Mouse (Mus musculus): Measurements from ENCODE around the gene Ttc36. TPM values are rescaled to one million over a fixed set of nuclear protein-coding genes. Genes with fewer than 3 reads are reported as not detected.

Ttc36 gene
- polyA plus RNA-seq, 1 experiment from 2014 or later = not detected

- DNase-seq (ENCODE audit: low spot score) (no peak), ATAC-seq (ENCODE audit: low FRiP score) (no peak)
- no peaks in the 10 kb centered on the region for H3K4me1 ChIP-seq (replicated peaks; ENCODE audit: control insufficient read depth, insufficient read depth, low read length)
- H3K4me2 ChIP-seq (replicated peaks) = no peak overlapping the region
- no peak overlapping the region for H3K9ac ChIP-seq
- no peak overlapping the region for H3K4me3 ChIP-seq (replicated peaks; ENCODE audit: low read length)
- no peaks in the 10 kb centered on the region for H3K27me3 ChIP-seq (ENCODE audit: control insufficient read depth, insufficient read depth, low read length)
- 93% methylated on average over 5 of the region's 5 CpGs for WGBS
- peaks cover 100% of the 10 kb centered on the region for H3K36me3 ChIP-seq (replicated peaks; ENCODE audit: control insufficient read depth, insufficient read depth)
- H3K27ac ChIP-seq = no peak overlapping the region
- H3K9me3 ChIP-seq (ENCODE audit: control insufficient read depth, low read length) = no peaks in the 10 kb centered on the region
Measured at GRCm38 (mm10) chr9:44817522-44817921, 14.7 kb upstream of the Ttc36 start.

- no peak overlapping the region for H3K27ac ChIP-seq
- H3K9ac ChIP-seq = no peak overlapping the region
- H3K36me3 ChIP-seq (replicated peaks; ENCODE audit: control insufficient read depth, insufficient read depth) = peaks cover 100% of the 10 kb centered on the region
- no peaks in the 10 kb centered on the region for H3K27me3 ChIP-seq (ENCODE audit: control insufficient read depth, insufficient read depth, low read length)
- H3K4me1 ChIP-seq (replicated peaks; ENCODE audit: control insufficient read depth, insufficient read depth, low read length) = no peaks in the 10 kb centered on the region
- 93% methylated on average over 8 of the region's 8 CpGs for WGBS
- H3K4me3 ChIP-seq (replicated peaks; ENCODE audit: low read length) = no peak overlapping the region
- no peak for ATAC-seq (ENCODE audit: low FRiP score)
- no peaks in the 10 kb centered on the region for H3K9me3 ChIP-seq (ENCODE audit: control insufficient read depth, low read length)
- DNase-seq (ENCODE audit: low spot score) = no peak
- H3K4me2 ChIP-seq (replicated peaks) = no peak overlapping the region
Measured at GRCm38 (mm10) chr9:44814179-44814578, 11.3 kb upstream of the Ttc36 start.

GRCm38 (mm10) chr9:44810316-44810715 lies 7.4 kb upstream of the Ttc36 start:
- H3K36me3 ChIP-seq (replicated peaks; ENCODE audit: control insufficient read depth, insufficient read depth) = peaks cover 100% of the 10 kb centered on the region
- H3K9ac ChIP-seq = no peak overlapping the region
- DNase-seq (ENCODE audit: low spot score) (no peak), ATAC-seq (ENCODE audit: low FRiP score) (no peak)
- no peaks in the 10 kb centered on the region for H3K27me3 ChIP-seq (ENCODE audit: control insufficient read depth, insufficient read depth, low read length)
- H3K4me1 ChIP-seq (replicated peaks; ENCODE audit: control insufficient read depth, insufficient read depth, low read length) = no peaks in the 10 kb centered on the region
- no peak overlapping the region for H3K4me3 ChIP-seq (replicated peaks; ENCODE audit: low read length)
- 91% methylated on average over 10 of the region's 10 CpGs for WGBS
- no peak overlapping the region for H3K4me2 ChIP-seq (replicated peaks)
- H3K9me3 ChIP-seq (ENCODE audit: control insufficient read depth, low read length) = no peaks in the 10 kb centered on the region
- no peak overlapping the region for H3K27ac ChIP-seq

- Histone ChIP-seq H3K27ac (no peak overlapping the region), H3K27me3 (ENCODE audit: control insufficient read depth, insufficient read depth, low read length) (no peaks in the 10 kb centered on the region), H3K4me2 (replicated peaks) (no peak overlapping the region), H3K4me1 (replicated peaks; ENCODE audit: control insufficient read depth, insufficient read depth, low read length) (no peaks in the 10 kb centered on the region), H3K9me3 (ENCODE audit: control insufficient read depth, low read length) (no peaks in the 10 kb centered on the region), H3K4me3 (replicated peaks; ENCODE audit: low read length) (no peak overlapping the region), H3K9ac (no peak overlapping the region), H3K36me3 (replicated peaks; ENCODE audit: control insufficient read depth, insufficient read depth) (peaks cover 84% of the 10 kb centered on the region)
- no peak for ATAC-seq (ENCODE audit: low FRiP score)
- no peak for DNase-seq (ENCODE audit: low spot score)
- 91% methylated on average over 10 of the region's 10 CpGs for WGBS
Measured at GRCm38 (mm10) chr9:44807778-44808177, 4.9 kb upstream of the Ttc36 start.

GRCm38 (mm10) chr9:44807141-44807540 lies 4.3 kb upstream of the Ttc36 start:
- Histone ChIP-seq H3K4me1 (replicated peaks; ENCODE audit: control insufficient read depth, insufficient read depth, low read length) (no peaks in the 10 kb centered on the region), H3K4me3 (replicated peaks; ENCODE audit: low read length) (no peak overlapping the region), H3K27me3 (ENCODE audit: control insufficient read depth, insufficient read depth, low read length) (no peaks in the 10 kb centered on the region), H3K9me3 (ENCODE audit: control insufficient read depth, low read length) (no peaks in the 10 kb centered on the region), H3K36me3 (replicated peaks; ENCODE audit: control insufficient read depth, insufficient read depth) (peaks cover 77% of the 10 kb centered on the region), H3K4me2 (replicated peaks) (no peak overlapping the region), H3K9ac (no peak overlapping the region), H3K27ac (no peak overlapping the region)
- no peak for DNase-seq (ENCODE audit: low spot score)
- WGBS = 77% methylated on average over 5 of the region's 5 CpGs
- ATAC-seq (ENCODE audit: low FRiP score) = no peak

GRCm38 (mm10) chr9:44805536-44805935 lies 2.7 kb upstream of the Ttc36 start:
- Histone ChIP-seq H3K4me3 (replicated peaks; ENCODE audit: low read length) (no peak overlapping the region), H3K27me3 (ENCODE audit: control insufficient read depth, insufficient read depth, low read length) (no peaks in the 10 kb centered on the region)

GRCm38 (mm10) chr9:44804678-44805077 lies 1.8 kb upstream of the Ttc36 start:
- H3K36me3 ChIP-seq (replicated peaks; ENCODE audit: control insufficient read depth, insufficient read depth) = peaks cover 53% of the 10 kb centered on the region

More at GRCm38 (mm10) chr9:44805536-44805935, 2.7 kb upstream of the Ttc36 start:
- H3K9ac ChIP-seq = no peak overlapping the region
- peaks cover 61% of the 10 kb centered on the region for H3K36me3 ChIP-seq (replicated peaks; ENCODE audit: control insufficient read depth, insufficient read depth)
- H3K4me2 ChIP-seq (replicated peaks) = no peak overlapping the region
- WGBS = 93% methylated on average over 5 of the region's 5 CpGs
- no peaks in the 10 kb centered on the region for H3K9me3 ChIP-seq (ENCODE audit: control insufficient read depth, low read length)
- DNase-seq (ENCODE audit: low spot score) = no peak
- H3K4me1 ChIP-seq (replicated peaks; ENCODE audit: control insufficient read depth, insufficient read depth, low read length) = no peaks in the 10 kb centered on the region
- no peak for ATAC-seq (ENCODE audit: low FRiP score)
- no peak overlapping the region for H3K27ac ChIP-seq

GRCm38 (mm10) chr9:44801669-44802068 lies 1.2 kb downstream of the Ttc36 start:
- Histone ChIP-seq H3K4me3 (replicated peaks; ENCODE audit: low read length) (no peak overlapping the region), H3K36me3 (replicated peaks; ENCODE audit: control insufficient read depth, insufficient read depth) (peaks cover 23% of the 10 kb centered on the region), H3K4me2 (replicated peaks) (no peak overlapping the region), H3K9me3 (ENCODE audit: control insufficient read depth, low read length) (no peaks in the 10 kb centered on the region), H3K27me3 (ENCODE audit: control insufficient read depth, insufficient read depth, low read length) (no peaks in the 10 kb centered on the region), H3K4me1 (replicated peaks; ENCODE audit: control insufficient read depth, insufficient read depth, low read length) (peaks cover 10% of the 10 kb centered on the region), H3K9ac (no peak overlapping the region), H3K27ac (no peak overlapping the region)
- no peak for ATAC-seq (ENCODE audit: low FRiP score)
- DNase-seq (ENCODE audit: low spot score) = no peak
- WGBS = 88% methylated on average over 6 of the region's 6 CpGs

More at GRCm38 (mm10) chr9:44804678-44805077, 1.8 kb upstream of the Ttc36 start:
- no peak overlapping the region for H3K27ac ChIP-seq
- peaks cover 4% of the 10 kb centered on the region; the same call in 1 of the 2 replicates for H3K4me1 ChIP-seq (replicated peaks; ENCODE audit: control insufficient read depth, insufficient read depth, low read length)
- no peak overlapping the region for H3K4me2 ChIP-seq (replicated peaks)
- H3K9ac ChIP-seq = no peak overlapping the region
- no peak for DNase-seq (ENCODE audit: low spot score)
- no peaks in the 10 kb centered on the region for H3K27me3 ChIP-seq (ENCODE audit: control insufficient read depth, insufficient read depth, low read length)
- H3K9me3 ChIP-seq (ENCODE audit: control insufficient read depth, low read length) = no peaks in the 10 kb centered on the region
- H3K4me3 ChIP-seq (replicated peaks; ENCODE audit: low read length) = no peak overlapping the region
- WGBS = 93% methylated on average over 10 of the region's 10 CpGs
- no peak for ATAC-seq (ENCODE audit: low FRiP score)

- Histone ChIP-seq H3K27me3 (ENCODE audit: control insufficient read depth, insufficient read depth, low read length) (no peaks in the 10 kb centered on the region), H3K4me1 (replicated peaks; ENCODE audit: control insufficient read depth, insufficient read depth, low read length) (peaks cover 10% of the 10 kb centered on the region), H3K27ac (0 out of 2 replicates have a peak overlapping the region, but pooled peaks have one; percentile 73), H3K4me3 (replicated peaks; ENCODE audit: low read length) (peak overlapping the region; percentile 64), H3K9me3 (ENCODE audit: control insufficient read depth, low read length) (no peaks in the 10 kb centered on the region), H3K4me2 (replicated peaks) (peak overlapping the region; percentile 92), H3K9ac (peak overlapping the region; percentile 66), H3K36me3 (replicated peaks; ENCODE audit: control insufficient read depth, insufficient read depth) (peaks cover 5% of the 10 kb centered on the region)
- 40% methylated on average over 9 of the region's 9 CpGs for WGBS
- no peak for ATAC-seq (ENCODE audit: low FRiP score)
- no peak for DNase-seq (ENCODE audit: low spot score)
Measured at GRCm38 (mm10) chr9:44799958-44800324, 2.9 kb downstream of the Ttc36 start.
